Mouse (Mus musculus): ENCODE data around the gene Speer4c.
"Not testable (repeated sequence)": the region's sequence is repeated elsewhere in the genome, so short reads cannot be mapped to it uniquely, and the experiment has no call there.

Gene Speer4c

GRCm38 (mm10) chr5:15714171-15714570, at the start of gene Speer4c:
Gene Speer4c (minus strand): TSS chr5:15714271.
- not testable (repeated sequence) for DNase-seq (ENCODE audit: low read depth, low spot score)

DNA sequence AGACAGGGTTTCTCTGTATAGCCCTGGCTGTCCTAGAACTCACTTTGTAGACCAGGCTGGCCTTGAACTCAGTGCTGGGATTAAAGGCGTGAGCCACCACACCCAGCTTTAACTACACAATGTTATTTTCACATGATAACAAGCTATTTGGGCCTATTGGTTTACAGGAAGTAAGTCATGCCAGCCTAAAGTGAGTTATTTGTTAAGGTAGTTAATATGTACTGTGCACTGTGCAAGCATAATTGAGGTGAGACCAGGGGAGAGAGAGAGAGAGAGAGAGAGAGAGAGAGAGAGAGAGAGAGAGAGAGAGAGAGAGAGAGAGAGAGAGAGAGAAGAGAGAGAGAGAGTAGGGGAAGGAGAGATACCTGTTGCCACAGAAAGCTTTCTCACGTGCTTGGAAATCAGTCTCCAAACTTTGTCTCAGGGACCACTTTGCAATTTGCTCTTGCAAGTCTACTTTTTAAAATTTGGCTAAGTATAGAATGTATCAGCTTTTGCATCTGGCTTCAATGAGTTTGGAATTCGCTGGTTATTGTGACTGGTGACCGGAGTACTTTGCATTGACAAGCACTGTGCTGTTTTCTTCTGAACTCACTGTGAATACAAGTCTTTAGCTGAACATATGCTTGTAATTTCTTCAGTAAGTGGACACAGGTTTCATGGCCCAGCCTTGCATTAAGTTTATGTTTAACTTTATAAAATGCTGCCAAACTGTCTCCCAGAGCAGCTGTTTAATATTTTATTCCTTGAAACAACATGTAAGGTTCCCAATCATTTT, 33.6 kb upstream of the Speer4c start:
- no peak for DNase-seq (ENCODE audit: low read depth, low spot score)

DNA sequence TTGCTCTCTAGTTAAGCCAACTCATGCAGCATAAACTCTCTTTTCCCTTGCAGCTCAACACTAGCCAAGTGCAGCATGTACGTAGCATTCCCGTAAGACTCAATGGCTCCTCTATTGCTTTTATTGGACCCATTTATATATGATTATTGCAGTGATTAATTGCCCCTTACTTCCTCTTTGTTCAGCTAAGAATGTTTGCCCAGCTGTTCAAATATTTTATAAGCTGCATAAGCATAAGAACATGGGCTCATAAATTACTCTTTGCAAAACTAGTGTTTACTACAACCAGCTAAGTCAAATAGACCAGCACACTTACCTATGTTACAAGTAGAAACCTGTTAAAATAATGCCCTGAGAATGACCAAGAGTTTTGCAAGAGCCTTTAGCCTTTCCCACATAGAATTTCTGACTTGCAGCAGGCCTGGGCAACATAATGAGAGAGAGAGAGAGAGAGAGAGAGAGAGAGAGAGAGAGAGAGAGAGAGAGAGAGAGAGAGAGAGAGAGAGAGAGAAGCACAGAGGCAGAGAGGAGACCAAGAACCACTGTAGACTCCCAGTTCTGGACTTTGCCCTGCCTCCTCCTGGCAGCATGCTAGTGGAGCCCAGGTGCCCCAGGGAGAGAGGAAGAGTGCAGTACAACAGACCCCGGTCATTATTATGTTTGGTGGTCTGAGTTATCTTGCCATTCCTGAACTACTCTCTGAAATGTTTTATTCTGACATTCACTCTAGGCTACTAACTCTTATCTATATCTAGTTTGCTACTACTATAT, 20.2 kb upstream of the Speer4c start:
- no peak for DNase-seq (ENCODE audit: low read depth, low spot score)

- not testable (repeated sequence) for DNase-seq (ENCODE audit: low read depth, low spot score)
Observed at GRCm38 (mm10) chr5:15702891-15703290, 11.2 kb downstream of the Speer4c start.

DNA sequence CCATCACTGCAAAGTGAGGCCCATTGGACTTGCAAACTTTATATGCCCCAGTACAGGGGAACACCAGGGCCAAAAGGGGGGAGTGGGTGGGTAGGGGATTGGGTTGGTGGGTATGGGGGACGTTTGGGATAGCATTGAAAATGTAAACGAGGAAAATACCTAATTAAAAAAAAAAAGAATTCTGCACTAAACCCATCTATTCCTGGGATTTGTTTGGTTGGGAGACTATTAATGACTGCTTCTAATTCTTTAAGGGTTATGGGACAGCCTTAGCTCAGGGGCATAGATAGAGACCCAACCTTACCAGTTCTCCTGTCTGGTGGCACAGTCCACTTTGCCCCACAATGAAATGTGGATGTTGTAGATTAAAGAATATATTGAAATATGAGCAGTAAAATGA, 16.4 kb downstream of the Speer4c start:
- not testable (repeated sequence) for DNase-seq (ENCODE audit: low read depth, low spot score)

- DNase-seq (ENCODE audit: low read depth, low spot score), result not testable (repeated sequence)
Observed at GRCm38 (mm10) chr5:15691849-15692248, 22.2 kb downstream of the Speer4c start.

DNA sequence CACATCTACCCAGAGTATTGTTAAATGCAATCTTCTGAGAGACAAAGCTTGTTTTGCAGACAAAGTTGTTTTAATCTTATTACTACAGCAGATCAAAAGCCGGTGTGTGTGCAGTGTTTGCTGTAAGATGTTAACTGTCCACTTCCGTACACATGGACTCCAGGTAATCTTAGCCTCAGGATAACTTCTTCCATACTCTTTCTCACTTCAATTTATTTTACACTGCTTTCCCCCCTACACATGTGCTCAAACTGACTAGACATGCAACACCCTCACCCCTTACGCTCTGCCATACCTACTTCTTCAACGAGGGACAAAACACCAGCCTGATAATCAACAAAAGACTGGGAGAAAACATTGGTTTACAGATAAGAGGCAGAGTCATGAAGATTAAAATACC, 23.2 kb downstream of the Speer4c start:
- not testable (repeated sequence) for DNase-seq (ENCODE audit: low read depth, low spot score)

- DNase-seq (ENCODE audit: low read depth, low spot score), result not testable (repeated sequence)
Observed at GRCm38 (mm10) chr5:15689659-15690213, 24.3 kb downstream of the Speer4c start.

- DNase-seq (ENCODE audit: low read depth, low spot score), result not testable (repeated sequence)
Observed at GRCm38 (mm10) chr5:15688874-15689658, 25.0 kb downstream of the Speer4c start.

GRCm38 (mm10) chr5:15681301-15682035, 32.6 kb downstream of the Speer4c start:
- not testable (repeated sequence) for DNase-seq (ENCODE audit: low read depth, low spot score)

DNA sequence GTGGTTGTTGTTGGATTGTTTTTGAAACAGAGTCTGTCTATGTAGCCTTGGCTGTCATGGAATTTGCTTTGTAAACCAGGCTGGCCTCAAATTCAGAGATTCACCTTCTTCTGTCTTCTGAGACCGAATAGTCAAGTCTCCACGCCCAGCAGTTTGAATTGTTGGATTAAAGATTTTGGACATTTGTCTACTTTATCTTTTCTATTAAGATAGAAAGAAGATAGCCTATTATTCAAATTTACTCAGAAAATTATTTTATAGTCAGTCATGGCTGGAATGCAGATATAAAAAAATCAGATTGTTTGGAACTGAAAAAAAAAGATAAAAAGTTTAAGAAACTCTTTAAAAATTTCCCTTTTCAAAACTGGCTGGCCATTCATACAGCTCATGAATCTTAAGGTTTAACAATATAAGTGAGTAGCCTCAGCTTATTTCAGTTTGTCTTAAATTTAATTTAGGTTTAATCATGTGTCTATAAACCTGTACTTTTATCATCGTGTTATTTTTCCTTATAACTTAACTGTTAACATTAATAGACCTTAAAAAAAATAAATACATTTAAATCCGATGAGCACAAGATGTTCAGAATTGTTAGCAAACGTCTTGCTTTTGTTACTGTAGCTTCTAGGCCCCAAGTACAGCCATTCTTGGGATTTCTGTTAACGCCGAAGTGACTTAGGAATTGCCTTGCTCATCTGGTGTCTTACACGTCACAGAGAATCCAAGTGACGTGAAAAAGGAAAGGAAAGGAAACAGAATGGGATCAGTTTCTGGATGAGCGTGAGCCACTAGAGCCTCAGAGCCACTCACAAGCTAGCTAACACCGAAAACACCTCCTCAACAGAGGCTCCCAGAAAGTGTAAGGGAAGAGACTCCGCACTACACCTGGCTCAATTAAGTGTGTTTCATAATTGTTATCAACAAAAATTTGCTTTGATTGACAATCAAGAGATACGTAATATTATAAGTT, 33.8 kb downstream of the Speer4c start:
- DNase-seq (ENCODE audit: low read depth, low spot score), result not testable (repeated sequence)

GRCm38 (mm10) chr5:15678907-15679306, 35.2 kb downstream of the Speer4c start:
- DNase-seq (ENCODE audit: low read depth, low spot score), result not testable (repeated sequence)

DNA sequence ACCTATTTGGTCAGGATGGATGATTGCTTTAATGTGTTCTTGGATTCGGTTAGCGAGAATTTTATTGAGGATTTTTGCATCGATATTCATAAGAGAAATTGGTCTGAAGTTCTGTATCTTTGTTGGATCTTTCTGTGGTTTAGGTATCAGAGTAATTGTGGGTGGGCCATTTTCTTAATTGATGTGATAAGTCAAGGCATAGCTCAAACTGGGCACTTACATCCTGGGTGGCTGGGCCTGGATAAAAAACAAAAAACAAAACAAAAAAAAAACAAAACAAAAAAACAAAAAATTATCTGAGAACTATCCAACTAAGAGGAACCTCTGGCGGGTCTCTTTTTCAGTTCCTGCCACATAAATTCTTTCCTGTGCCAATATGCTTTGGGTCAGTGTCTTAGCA, 36.3 kb downstream of the Speer4c start:
- not testable (repeated sequence) for DNase-seq (ENCODE audit: low read depth, low spot score)

DNA sequence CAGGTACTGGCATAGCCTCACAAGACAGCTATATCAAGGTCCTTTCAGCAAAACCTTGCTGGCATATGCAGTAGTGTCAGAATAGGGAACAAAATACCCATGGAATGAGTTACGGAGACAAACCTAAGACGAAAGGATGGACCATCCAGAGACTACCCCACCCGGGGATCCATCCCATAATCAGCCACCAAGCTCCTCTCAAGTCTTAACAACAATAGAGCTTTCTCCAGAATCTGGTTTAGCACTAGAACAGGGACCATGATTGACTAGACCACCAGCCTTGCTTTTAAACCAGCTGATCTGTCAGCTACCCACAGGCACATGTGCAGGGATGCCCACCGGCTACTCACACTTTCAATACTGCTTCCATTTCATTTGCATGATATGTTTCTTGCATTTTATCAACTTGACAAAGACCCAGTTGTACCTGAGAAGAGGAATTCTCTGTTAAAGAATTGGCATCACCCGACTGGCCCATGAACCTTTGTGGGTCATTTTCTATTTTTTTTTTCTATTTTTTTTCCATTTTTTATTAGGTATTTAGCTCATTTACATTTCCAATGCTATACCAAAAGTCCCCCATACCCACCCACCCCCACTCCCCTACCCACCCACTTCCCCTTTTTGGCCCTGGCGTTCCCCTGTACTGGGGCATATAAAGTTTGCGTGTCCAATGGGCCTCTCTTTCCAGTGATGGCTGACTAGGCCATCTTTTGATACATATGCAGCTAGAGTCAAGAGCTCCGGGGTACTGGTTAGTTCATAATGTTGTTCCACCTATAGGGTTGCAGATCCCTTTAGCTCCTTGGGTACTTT, 39.4 kb downstream of the Speer4c start:
- DNase-seq (ENCODE audit: low read depth, low spot score), result not testable (repeated sequence)

DNA sequence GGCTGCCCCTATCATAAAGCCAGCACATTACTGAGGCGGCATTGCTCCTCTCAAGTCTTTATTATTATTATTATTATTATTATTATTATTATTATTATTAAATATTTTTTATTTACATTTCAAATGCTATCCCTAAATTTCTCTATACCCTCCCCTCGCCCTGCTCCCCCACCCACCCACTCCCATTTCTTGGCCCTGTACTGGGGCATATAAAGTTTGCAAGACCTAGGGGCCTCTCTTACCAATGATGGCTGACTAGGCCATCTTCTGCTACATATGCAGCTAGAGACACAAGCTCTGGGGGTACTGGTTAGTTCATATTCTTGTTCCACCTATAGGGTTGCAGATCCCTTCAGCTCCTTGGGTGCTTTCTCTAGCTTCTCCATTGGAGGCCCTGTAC, 40.1 kb downstream of the Speer4c start:
- not testable (repeated sequence) for DNase-seq (ENCODE audit: low read depth, low spot score)

DNA sequence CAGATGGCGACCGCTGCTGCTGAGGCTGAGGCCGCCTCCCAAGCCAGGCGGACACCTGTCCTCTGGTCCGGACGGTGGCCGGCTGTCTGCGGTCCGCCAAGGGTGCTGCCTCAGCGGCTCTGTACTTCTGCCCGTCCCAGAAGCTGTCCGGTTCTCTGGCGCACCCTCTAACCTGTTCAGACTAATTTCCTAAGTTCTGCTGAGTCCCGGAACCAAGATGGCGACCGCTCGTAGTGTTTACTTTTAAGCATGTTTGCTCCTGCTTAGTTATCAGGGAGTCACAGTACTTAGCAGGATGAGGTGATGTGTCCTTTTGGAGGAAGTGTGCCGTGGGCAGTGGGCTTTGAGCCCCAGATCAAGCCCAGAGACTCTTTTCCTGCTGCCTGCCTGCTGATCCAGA, 43.3 kb downstream of the Speer4c start:
- DNase-seq (ENCODE audit: low read depth, low spot score), result not testable (repeated sequence)

DNA sequence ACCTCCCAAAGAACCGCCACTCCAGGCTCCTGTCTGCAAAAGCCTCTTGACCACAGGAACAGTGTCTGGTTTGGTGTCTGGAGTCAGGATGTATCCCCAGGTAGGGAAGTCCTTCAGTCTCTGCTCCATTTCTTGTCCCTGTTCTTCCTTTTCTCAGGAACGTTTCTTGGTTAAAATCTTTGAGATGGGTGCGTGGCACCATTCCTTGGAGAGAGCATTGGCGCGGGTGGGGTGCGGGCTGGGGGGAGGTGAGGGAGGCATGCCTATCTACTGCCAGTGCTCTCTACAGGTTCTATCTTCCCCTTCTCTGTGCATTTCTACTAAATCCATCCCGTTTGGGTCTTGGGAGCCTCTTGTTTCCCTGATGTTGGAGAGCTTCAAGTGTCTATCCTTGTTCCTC, 50.2 kb downstream of the Speer4c start:
- DNase-seq (ENCODE audit: low read depth, low spot score), result not testable (repeated sequence)

All from CD4-positive helper T cell, adult 2 months (primary cell).